Mouse (Mus musculus): ENCODE results near the gene Sntg2. TPM values are rescaled to one million over a fixed set of nuclear protein-coding genes. Genes with fewer than 3 reads are reported as not detected.

Sntg2 gene
- polyA plus RNA-seq, 1 experiment from 2014 or later: 3.7 TPM

- peak; percentile 89 for ATAC-seq (replicated peaks; ENCODE audit: extremely low read depth, insufficient read depth, low FRiP score)
- H3K27me3 ChIP-seq (ENCODE audit: control insufficient read depth, insufficient read depth, low read length): no peaks in the 10 kb centered on the region
- WGBS: 27% methylated on average over 4 of the region's 4 CpGs
- peak overlapping the region; percentile 44 for H3K27ac ChIP-seq (ENCODE audit: low read length)
- H3K9me3 ChIP-seq (replicated peaks; ENCODE audit: control insufficient read depth, low read length): no peaks in the 10 kb centered on the region
- H3K4me3 ChIP-seq (ENCODE audit: low read length): no peak overlapping the region
- peaks cover 9% of the 10 kb centered on the region for H3K4me1 ChIP-seq (ENCODE audit: control insufficient read depth, insufficient read depth, low read length)
- no peaks in the 10 kb centered on the region for H3K36me3 ChIP-seq (ENCODE audit: control insufficient read depth, insufficient read depth)
- no peak overlapping the region for H3K4me2 ChIP-seq (ENCODE audit: low read depth, low read length)
- no peak overlapping the region for H3K9ac ChIP-seq (ENCODE audit: low read length)
These were observed 168.7 kb downstream of the Sntg2 start for GRCm38 (mm10) chr12:30204457-30204856.

GRCm38 (mm10) chr12:30202763-30203162 is 170.4 kb downstream of the Sntg2 start:
- 90% methylated on average over 1 of the region's 1 CpGs for whole genome bisulfite sequencing
- Histone ChIP-seq H3K27ac (ENCODE audit: low read length) (no peak overlapping the region), H3K9me3 (replicated peaks; ENCODE audit: control insufficient read depth, low read length) (no peaks in the 10 kb centered on the region), H3K9ac (ENCODE audit: low read length) (no peak overlapping the region), H3K4me2 (ENCODE audit: low read depth, low read length) (no peak overlapping the region), H3K27me3 (ENCODE audit: control insufficient read depth, insufficient read depth, low read length) (no peaks in the 10 kb centered on the region; the same call in 1 of the 2 replicates), H3K4me1 (ENCODE audit: control insufficient read depth, insufficient read depth, low read length) (peaks cover 9% of the 10 kb centered on the region), H3K4me3 (ENCODE audit: low read length) (no peak overlapping the region), H3K36me3 (ENCODE audit: control insufficient read depth, insufficient read depth) (no peaks in the 10 kb centered on the region)
- ATAC-seq (replicated peaks; ENCODE audit: extremely low read depth, insufficient read depth, low FRiP score): no peak

DNA sequence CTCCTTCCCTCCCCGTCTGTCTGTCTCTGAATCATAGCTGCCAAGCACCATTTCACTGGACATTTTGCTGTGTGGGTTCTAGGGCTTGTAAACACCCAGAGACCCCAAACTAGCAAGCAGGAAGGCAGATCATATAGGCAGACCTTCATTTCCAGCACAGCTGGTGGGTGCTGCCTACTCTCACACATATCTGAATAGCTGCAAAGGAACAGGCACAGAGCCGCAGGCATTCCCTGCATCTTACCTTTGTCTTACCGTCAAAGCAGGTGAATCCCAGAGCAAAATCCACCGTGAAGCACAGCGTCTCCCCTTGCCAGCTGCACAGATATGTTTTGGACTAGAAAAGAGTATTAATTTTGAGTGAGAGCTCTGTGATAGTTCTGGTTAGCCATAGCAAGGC is 172.1 kb downstream of the Sntg2 start:
- Histone ChIP-seq H3K4me3 (ENCODE audit: low read length) (no peak overlapping the region), H3K9ac (ENCODE audit: low read length) (no peak overlapping the region), H3K4me2 (ENCODE audit: low read depth, low read length) (no peak overlapping the region), H3K27ac (ENCODE audit: low read length) (no peak overlapping the region), H3K9me3 (replicated peaks; ENCODE audit: control insufficient read depth, low read length) (no peaks in the 10 kb centered on the region), H3K4me1 (ENCODE audit: control insufficient read depth, insufficient read depth, low read length) (peaks cover 9% of the 10 kb centered on the region), H3K27me3 (ENCODE audit: control insufficient read depth, insufficient read depth, low read length) (no peaks in the 10 kb centered on the region; the same call in 1 of the 2 replicates), H3K36me3 (ENCODE audit: control insufficient read depth, insufficient read depth) (no peaks in the 10 kb centered on the region)
- no peak for ATAC-seq (replicated peaks; ENCODE audit: extremely low read depth, insufficient read depth, low FRiP score)
- WGBS: 78% methylated on average over 5 of the region's 5 CpGs

- no peak overlapping the region for H3K4me3 ChIP-seq (ENCODE audit: low read length)
- H3K9ac ChIP-seq (ENCODE audit: low read length): no peak overlapping the region
- no peak overlapping the region for H3K27ac ChIP-seq (ENCODE audit: low read length)
- no peaks in the 10 kb centered on the region; the same call in 1 of the 2 replicates for H3K27me3 ChIP-seq (ENCODE audit: control insufficient read depth, insufficient read depth, low read length)
- ATAC-seq (replicated peaks; ENCODE audit: extremely low read depth, insufficient read depth, low FRiP score): no peak
- peaks cover 9% of the 10 kb centered on the region for H3K4me1 ChIP-seq (ENCODE audit: control insufficient read depth, insufficient read depth, low read length)
- WGBS: 87% methylated on average over 7 of the region's 7 CpGs
- H3K36me3 ChIP-seq (ENCODE audit: control insufficient read depth, insufficient read depth): no peaks in the 10 kb centered on the region
- no peak overlapping the region for H3K4me2 ChIP-seq (ENCODE audit: low read depth, low read length)
- H3K9me3 ChIP-seq (replicated peaks; ENCODE audit: control insufficient read depth, low read length): no peaks in the 10 kb centered on the region
These were observed 172.6 kb downstream of the Sntg2 start for GRCm38 (mm10) chr12:30200621-30201020.

GRCm38 (mm10) chr12:30199735-30200134 is 173.4 kb downstream of the Sntg2 start:
- no peaks in the 10 kb centered on the region; the same call in 1 of the 2 replicates for H3K27me3 ChIP-seq (ENCODE audit: control insufficient read depth, insufficient read depth, low read length)
- no peaks in the 10 kb centered on the region for H3K36me3 ChIP-seq (ENCODE audit: control insufficient read depth, insufficient read depth)
- H3K9me3 ChIP-seq (replicated peaks; ENCODE audit: control insufficient read depth, low read length): no peaks in the 10 kb centered on the region
- WGBS: 22% methylated on average over 2 of the region's 2 CpGs
- H3K4me1 ChIP-seq (ENCODE audit: control insufficient read depth, insufficient read depth, low read length): peaks cover 5% of the 10 kb centered on the region
- no peak overlapping the region for H3K9ac ChIP-seq (ENCODE audit: low read length)
- no peak overlapping the region for H3K4me2 ChIP-seq (ENCODE audit: low read depth, low read length)
- no peak overlapping the region for H3K27ac ChIP-seq (ENCODE audit: low read length)
- ATAC-seq (replicated peaks; ENCODE audit: extremely low read depth, insufficient read depth, low FRiP score): no peak
- no peak overlapping the region for H3K4me3 ChIP-seq (ENCODE audit: low read length)

DNA sequence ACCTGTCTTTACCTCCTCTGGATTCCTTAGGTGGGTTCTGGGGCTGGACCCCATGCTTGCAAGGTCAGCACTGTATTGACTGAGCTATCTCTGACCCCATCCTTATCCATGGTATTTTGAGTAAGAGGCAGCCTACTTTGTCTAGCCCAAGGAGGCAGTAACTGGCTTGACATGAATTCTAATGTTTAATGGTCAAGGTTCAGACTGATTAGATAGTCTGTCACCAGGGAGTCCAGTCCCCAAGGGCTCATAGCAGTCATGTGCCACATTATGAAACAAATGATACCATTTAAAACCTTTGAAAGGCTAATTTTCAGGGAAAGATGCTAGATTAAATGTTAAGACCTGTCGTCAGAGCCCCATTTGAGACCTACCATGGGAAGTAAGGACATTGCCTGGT is 174.9 kb downstream of the Sntg2 start:
- Histone ChIP-seq H3K9me3 (replicated peaks; ENCODE audit: control insufficient read depth, low read length) (no peaks in the 10 kb centered on the region), H3K4me2 (ENCODE audit: low read depth, low read length) (no peak overlapping the region), H3K27ac (ENCODE audit: low read length) (no peak overlapping the region), H3K9ac (ENCODE audit: low read length) (no peak overlapping the region), H3K4me3 (ENCODE audit: low read length) (no peak overlapping the region), H3K36me3 (ENCODE audit: control insufficient read depth, insufficient read depth) (no peaks in the 10 kb centered on the region), H3K4me1 (ENCODE audit: control insufficient read depth, insufficient read depth, low read length) (peaks cover 2% of the 10 kb centered on the region), H3K27me3 (ENCODE audit: control insufficient read depth, insufficient read depth, low read length) (no peaks in the 10 kb centered on the region; the same call in 1 of the 2 replicates)
- ATAC-seq (replicated peaks; ENCODE audit: extremely low read depth, insufficient read depth, low FRiP score): no peak
- WGBS: 84% methylated on average over 1 of the region's 1 CpGs

DNA sequence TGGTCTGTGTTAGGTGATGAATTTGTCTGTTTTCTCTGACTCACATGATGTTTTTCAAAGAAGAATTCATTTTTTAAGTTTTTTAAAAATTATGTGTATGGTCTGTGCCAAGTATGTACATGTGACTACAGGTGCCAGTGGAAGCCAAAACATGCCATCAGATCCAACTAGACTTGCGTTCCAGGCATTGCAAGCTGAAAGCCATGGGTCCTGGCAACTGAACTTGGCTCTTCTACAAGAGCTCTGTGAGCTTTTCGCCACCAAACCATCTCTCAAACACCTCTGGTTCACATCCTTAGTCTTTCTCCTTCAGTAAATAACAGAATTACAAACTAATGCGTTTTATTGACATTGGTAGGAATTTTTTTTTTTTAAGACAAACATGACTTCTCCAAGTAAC is 191.5 kb downstream of the Sntg2 start:
- Histone ChIP-seq H3K4me2 (ENCODE audit: low read depth, low read length) (no peak overlapping the region), H3K4me1 (ENCODE audit: control insufficient read depth, insufficient read depth, low read length) (no peaks in the 10 kb centered on the region), H3K9ac (ENCODE audit: low read length) (no peak overlapping the region), H3K4me3 (ENCODE audit: low read length) (no peak overlapping the region), H3K9me3 (replicated peaks; ENCODE audit: control insufficient read depth, low read length) (no peaks in the 10 kb centered on the region), H3K27ac (ENCODE audit: low read length) (no peak overlapping the region), H3K36me3 (ENCODE audit: control insufficient read depth, insufficient read depth) (no peaks in the 10 kb centered on the region), H3K27me3 (ENCODE audit: control insufficient read depth, insufficient read depth, low read length) (no peaks in the 10 kb centered on the region)
- no peak for ATAC-seq (replicated peaks; ENCODE audit: extremely low read depth, insufficient read depth, low FRiP score)
- 69% methylated on average over 3 of the region's 3 CpGs for WGBS

DNA sequence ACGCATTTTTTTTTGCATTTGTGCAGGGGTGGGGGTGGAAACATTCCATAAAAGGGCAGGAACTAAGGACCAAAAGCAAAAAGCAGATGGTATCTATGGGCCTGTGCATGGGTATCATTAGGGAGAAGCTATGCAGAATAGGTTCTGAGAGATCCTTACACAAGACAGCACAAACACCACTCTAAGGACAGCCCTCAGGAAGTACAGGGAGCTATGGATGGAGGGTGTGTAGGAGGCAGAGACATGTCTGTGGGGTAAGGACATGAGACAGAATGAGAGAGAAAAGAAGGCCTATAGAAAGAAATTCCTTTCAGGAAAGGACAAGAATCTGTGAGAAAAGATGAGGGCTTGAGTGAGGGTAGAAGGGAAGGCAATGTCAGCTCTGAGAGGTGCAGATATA is 193.6 kb downstream of the Sntg2 start:
- H3K9me3 ChIP-seq (replicated peaks; ENCODE audit: control insufficient read depth, low read length): no peaks in the 10 kb centered on the region
- no peak overlapping the region for H3K9ac ChIP-seq (ENCODE audit: low read length)
- no peak overlapping the region for H3K4me3 ChIP-seq (ENCODE audit: low read length)
- no peaks in the 10 kb centered on the region for H3K36me3 ChIP-seq (ENCODE audit: control insufficient read depth, insufficient read depth)
- no peaks in the 10 kb centered on the region for H3K27me3 ChIP-seq (ENCODE audit: control insufficient read depth, insufficient read depth, low read length)
- no peak overlapping the region for H3K27ac ChIP-seq (ENCODE audit: low read length)
- no peak overlapping the region for H3K4me2 ChIP-seq (ENCODE audit: low read depth, low read length)
- no peak for ATAC-seq (replicated peaks; ENCODE audit: extremely low read depth, insufficient read depth, low FRiP score)
- 68% methylated on average over 1 of the region's 1 CpGs for whole genome bisulfite sequencing
- no peaks in the 10 kb centered on the region for H3K4me1 ChIP-seq (ENCODE audit: control insufficient read depth, insufficient read depth, low read length)

- WGBS: 69% methylated on average over 6 of the region's 6 CpGs
- ATAC-seq (replicated peaks; ENCODE audit: extremely low read depth, insufficient read depth, low FRiP score): no peak
These were observed 195.2 kb downstream of the Sntg2 start for GRCm38 (mm10) chr12:30177966-30178365.

GRCm38 (mm10) chr12:30177529-30177928 is 195.6 kb downstream of the Sntg2 start:
- Histone ChIP-seq H3K9me3 (replicated peaks; ENCODE audit: control insufficient read depth, low read length) (no peaks in the 10 kb centered on the region), H3K27ac (ENCODE audit: low read length) (no peak overlapping the region), H3K4me1 (ENCODE audit: control insufficient read depth, insufficient read depth, low read length) (no peaks in the 10 kb centered on the region), H3K9ac (ENCODE audit: low read length) (no peak overlapping the region), H3K4me3 (ENCODE audit: low read length) (no peak overlapping the region), H3K4me2 (ENCODE audit: low read depth, low read length) (no peak overlapping the region), H3K36me3 (ENCODE audit: control insufficient read depth, insufficient read depth) (no peaks in the 10 kb centered on the region), H3K27me3 (ENCODE audit: control insufficient read depth, insufficient read depth, low read length) (no peaks in the 10 kb centered on the region)
- 81% methylated on average over 2 of the region's 2 CpGs for WGBS
- ATAC-seq (replicated peaks; ENCODE audit: extremely low read depth, insufficient read depth, low FRiP score): no peak

More at GRCm38 (mm10) chr12:30177966-30178365, 195.2 kb downstream of the Sntg2 start:
- H3K27me3 ChIP-seq (ENCODE audit: control insufficient read depth, insufficient read depth, low read length): no peaks in the 10 kb centered on the region
- no peak overlapping the region for H3K27ac ChIP-seq (ENCODE audit: low read length)
- no peaks in the 10 kb centered on the region for H3K36me3 ChIP-seq (ENCODE audit: control insufficient read depth, insufficient read depth)
- no peaks in the 10 kb centered on the region for H3K4me1 ChIP-seq (ENCODE audit: control insufficient read depth, insufficient read depth, low read length)
- no peak overlapping the region for H3K4me2 ChIP-seq (ENCODE audit: low read depth, low read length)
- H3K4me3 ChIP-seq (ENCODE audit: low read length): no peak overlapping the region
- H3K9me3 ChIP-seq (replicated peaks; ENCODE audit: control insufficient read depth, low read length): no peaks in the 10 kb centered on the region
- H3K9ac ChIP-seq (ENCODE audit: low read length): no peak overlapping the region
